Mouse (Mus musculus) CH12.LX (cell line): ENCODE results near the gene Alox12e. TPM values are rescaled to one million over a fixed set of nuclear protein-coding genes. Genes with fewer than 3 reads are reported as not detected.

Experiments
- DNase-seq: peaks from one replicate; pipeline ENCODE4 v3.0.0-alpha.2; 2013; ENCODE audit errors: extremely low read depth
- H3K27ac ChIP-seq: 2 replicates; pipeline ENCODE4 v1.5.1; 2012; ENCODE audit warnings: low read depth, mild to moderate bottlenecking, control low read depth, moderate library complexity; ENCODE audit not compliant: insufficient read depth
- H3K27me3 ChIP-seq: replicated peaks from 2 replicates; pipeline ENCODE3; 2012; ENCODE audit warnings: inconsistent platforms
- H3K36me3 ChIP-seq, 2 experiments: replicated peaks in 1 of 2; 2 replicates each; pipeline versions ENCODE3 to v1.6.1; 2012; ENCODE audit warnings: inconsistent platforms in 1 of 2, low read length in 1 of 2, mild to moderate bottlenecking in 1 of 2, mixed read lengths in 1 of 2, moderate library complexity in 1 of 2; ENCODE audit not compliant: control insufficient read depth in 1 of 2, insufficient read depth in 1 of 2
- H3K4me1 ChIP-seq, 2 experiments: 2 replicates each; pipeline ENCODE4 v1.6.1; 2012; ENCODE audit warnings: inconsistent platforms in 1 of 2, moderate library complexity in 1 of 2; ENCODE audit not compliant: insufficient read depth in 2 of 2, control insufficient read depth in 1 of 2
- H3K4me2 ChIP-seq: 2 replicates; pipeline ENCODE4 v1.6.1; 2012; ENCODE audit warnings: low read depth, mild to moderate bottlenecking, control low read depth; ENCODE audit not compliant: poor library complexity, insufficient read depth, severe bottlenecking
- H3K4me3 ChIP-seq, 3 experiments: fragments of 150-350 bp in 1 of 3; sonication (generic) in 1 of 3; replicated peaks in 1 of 3; 2 replicates each; pipeline versions ENCODE3 to v1.5.1; 2011 to 2012; ENCODE audit warnings: low read depth in 2 of 3, low read length in 2 of 3, mild to moderate bottlenecking in 2 of 3, moderate library complexity in 2 of 3, control low read depth in 1 of 3, improper control_type of control experiment in 1 of 3, inconsistent platforms in 1 of 3, mixed read lengths in 1 of 3; ENCODE audit not compliant: poor library complexity in 1 of 3
- H3K79me2 ChIP-seq: replicated peaks from 2 replicates; pipeline ENCODE4 v1.6.1; 2012; ENCODE audit warnings: mild to moderate bottlenecking, moderate library complexity; ENCODE audit not compliant: control insufficient read depth, poor library complexity, insufficient read depth, severe bottlenecking; ENCODE audit errors: extremely low read depth
- H3K9ac ChIP-seq: 2 replicates; pipeline ENCODE4 v1.6.1; 2012; ENCODE audit warnings: low read depth, mild to moderate bottlenecking, control low read depth, moderate library complexity; ENCODE audit not compliant: insufficient read depth
- H3K9me3 ChIP-seq: replicated peaks from 2 replicates; pipeline ENCODE3; 2012; ENCODE audit warnings: low read length, inconsistent platforms, mixed read lengths
- CHD1 ChIP-seq: IDR thresholded peaks from 2 replicates; pipeline ENCODE4 v1.6.1; 2012; ENCODE audit warnings: low read depth, low read length, improper control_type of control experiment, inconsistent platforms
- CTCF ChIP-seq, 2 experiments: IDR thresholded peaks in 1 of 2; conservative IDR thresholded peaks in 1 of 2; 2 replicates each; pipeline ENCODE4 v1.5.1; 2011 to 2012; ENCODE audit warnings: low read depth in 2 of 2, low read length in 2 of 2, improper control_type of control experiment in 1 of 2, inconsistent platforms in 1 of 2, mild to moderate bottlenecking in 1 of 2, moderate library complexity in 1 of 2
- EP300 ChIP-seq: IDR thresholded peaks from 2 replicates; pipeline ENCODE4 v1.6.1; 2011; ENCODE audit warnings: low read length, improper control_type of control experiment
- GABPA ChIP-seq: IDR thresholded peaks from 2 replicates; pipeline ENCODE4 v1.6.1; 2012; ENCODE audit warnings: low read depth, low read length, improper control_type of control experiment, inconsistent platforms; ENCODE audit not compliant: insufficient replicate concordance
- HCFC1 ChIP-seq: IDR thresholded peaks from 2 replicates; pipeline ENCODE4 v1.6.1; 2012; ENCODE audit warnings: low read depth, mild to moderate bottlenecking, inconsistent platforms, low read length, improper control_type of control experiment
- IRF4 ChIP-seq: IDR thresholded peaks from 2 replicates; pipeline ENCODE4 v1.6.1; 2014; ENCODE audit warnings: low read depth, mild to moderate bottlenecking, inconsistent platforms, low read length, improper control_type of control experiment
- JUN ChIP-seq: IDR thresholded peaks from 2 replicates; pipeline ENCODE4 v1.6.1; 2011; ENCODE audit warnings: low read depth, mild to moderate bottlenecking, low read length, improper control_type of control experiment, moderate library complexity; ENCODE audit not compliant: insufficient read depth
- MXI1 ChIP-seq: IDR thresholded peaks from 2 replicates; pipeline ENCODE4 v1.6.1; 2011; ENCODE audit warnings: mild to moderate bottlenecking, low read depth, low read length, improper control_type of control experiment
- MYC ChIP-seq: IDR thresholded peaks from 2 replicates; pipeline ENCODE4 v1.6.1; 2011; ENCODE audit warnings: low read depth, mild to moderate bottlenecking, improper control_type of control experiment, low read length
- NELFE ChIP-seq: IDR thresholded peaks from 2 replicates; pipeline ENCODE4 v1.6.1; 2011; ENCODE audit warnings: low read depth, low read length, improper control_type of control experiment
- NRF1 ChIP-seq: IDR thresholded peaks from 2 replicates; pipeline ENCODE4 v1.6.1; 2014; ENCODE audit warnings: low read depth, mild to moderate bottlenecking, inconsistent platforms, low read length, improper control_type of control experiment, moderate library complexity
- PAX5 ChIP-seq: IDR thresholded peaks from 2 replicates; pipeline ENCODE4 v1.6.1; 2012; ENCODE audit warnings: low read length, inconsistent platforms, mixed read lengths
- RAD21 ChIP-seq: IDR thresholded peaks from 2 replicates; pipeline ENCODE4 v1.6.1; 2011; ENCODE audit warnings: low read depth, mild to moderate bottlenecking, low read length, improper control_type of control experiment, moderate library complexity
- SIN3A ChIP-seq: IDR thresholded peaks from 2 replicates; pipeline ENCODE4 v1.6.1; 2012; ENCODE audit warnings: low read length, improper control_type of control experiment, inconsistent platforms
- TBP ChIP-seq: conservative IDR thresholded peaks from 2 replicates; pipeline ENCODE4 v1.6.1; 2011; ENCODE audit warnings: low read depth, low read length, improper control_type of control experiment
- TCF12 ChIP-seq: IDR thresholded peaks from 2 replicates; pipeline ENCODE4 v1.6.1; 2014; ENCODE audit warnings: low read depth, mild to moderate bottlenecking, inconsistent platforms, low read length, improper control_type of control experiment
- USF1 ChIP-seq: IDR thresholded peaks from 2 replicates; pipeline ENCODE4 v1.6.1; 2014; ENCODE audit warnings: low read depth, mild to moderate bottlenecking, inconsistent platforms, low read length, improper control_type of control experiment
- USF2 ChIP-seq: conservative IDR thresholded peaks from 2 replicates; pipeline ENCODE4 v1.6.1; 2011; ENCODE audit warnings: low read depth, low read length, improper control_type of control experiment
- ZKSCAN1 ChIP-seq: IDR thresholded peaks from 2 replicates; pipeline ENCODE4 v1.6.1; 2012; ENCODE audit warnings: low read depth, inconsistent platforms, low read length, improper control_type of control experiment, borderline replicate concordance
- ZMIZ1 ChIP-seq: IDR thresholded peaks from 2 replicates; pipeline ENCODE4 v1.6.1; 2012; ENCODE audit warnings: low read depth, mild to moderate bottlenecking, inconsistent platforms, low read length, improper control_type of control experiment
- dilution Hi-C: fragments of 300-500 bp; cut with MboI; formaldehyde crosslinking; loops from 2 replicates; pipeline ENCODE4 v1.14.3; 2020; ENCODE audit warnings: low sequenced_read_pairs; ENCODE audit not compliant: extremely low pct_unique_long_range_greater_than_20kb, extremely low pct_ligation_motif_present
- in situ Hi-C: fragments of 300-500 bp; cut with MboI; formaldehyde crosslinking; loops from 3 replicates; pipeline ENCODE4 v1.14.3; 2019; ENCODE audit warnings: low sequenced_read_pairs, low pct_ligation_motif_present, low pct_unique_long_range_greater_than_20kb, mixed read lengths
- polyA plus RNA-seq: library from polyadenylated mRNA; unstranded; fragments of >175 nt; gene quantifications from 2 replicates; pipeline ENCODE4 v1.2.1, GENCODE M21; 2012; ENCODE audit warnings: low read depth; ENCODE audit not compliant: insufficient read length
- total RNA-seq, 2 experiments: library from RNA; depleted of rRNA; stranded (reverse); fragments of 300-350 nt in 1 of 2; fragments of >200 nt in 1 of 2; gene quantifications; 2 replicates each; pipeline ENCODE4 v1.2.3; 2012 to 2014

Alox12e gene
- total and polyA plus RNA-seq, 3 experiments, result 0.21 TPM; not detected in 2

- Histone ChIP-seq H3K4me1 (no peaks in the 10 kb centered on the region), H3K27ac (no peak overlapping the region), H3K4me2 (no peak overlapping the region), H3K27me3 (peaks cover 83% of the 10 kb centered on the region), H3K36me3 (no peaks in the 10 kb centered on the region), H3K79me2 (no peaks in the 10 kb centered on the region), H3K9ac (no peak overlapping the region), H3K9me3 (no peaks in the 10 kb centered on the region), H3K4me3 (no peak overlapping the region)
- DNase-seq, result no peak
- dilution Hi-C loops (no loop called here), in situ Hi-C loops (no loop called here)
- no peak for TF ChIP-seq ZMIZ1
Measured at GRCm38 (mm10) chr11:70280441-70280840, 42.0 kb downstream of the Alox12e start.

GRCm38 (mm10) chr11:70278961-70279360 is 43.5 kb downstream of the Alox12e start:
- Histone ChIP-seq H3K4me3 (no peak overlapping the region), H3K27ac (no peak overlapping the region)
- in situ Hi-C loops, result no loop called here
- TF ChIP-seq IRF4 (no peak), RAD21 (no peak), PAX5 (no peak), JUN (no peak), EP300 (no peak), MYC (no peak), NELFE (no peak), ZKSCAN1 (no peak), SIN3A (no peak), USF2 (no peak), CHD1 (no peak), CTCF (conservative IDR thresholded peaks at IDR 0.05 in 1 of 2, IDR thresholded peaks at IDR 0.05 in 1 of 2; ENCODE audit: low read depth in 2 of 2, low read length in 2 of 2) (no peak), NRF1 (no peak), GABPA (no peak), HCFC1 (no peak), USF1 (no peak), MXI1 (no peak), ZMIZ1 (no peak), TCF12 (no peak), TBP (no peak)
- TF ChIP-seq, all 38 proteins: peak for 0
- H3K9ac ChIP-seq, result no peak overlapping the region
- peaks cover 76% of the 10 kb centered on the region for H3K27me3 ChIP-seq
- H3K79me2 ChIP-seq, result no peaks in the 10 kb centered on the region
- no peak overlapping the region for H3K4me2 ChIP-seq
- no peak for DNase-seq
- no peaks in the 10 kb centered on the region for H3K9me3 ChIP-seq
- no peaks in the 10 kb centered on the region for H3K36me3 ChIP-seq
- dilution Hi-C loops, result no loop called here
- H3K4me1 ChIP-seq, result no peaks in the 10 kb centered on the region
